Mouse (Mus musculus) hindbrain, embryonic 11.5 days (tissue): ENCODE measurements around the gene Ugt1a5. TPM values are rescaled to one million over a fixed set of nuclear protein-coding genes. Genes with fewer than 3 reads are reported as not detected.
"Not testable (repeated sequence)": the region's sequence is repeated elsewhere in the genome, so short reads cannot be mapped to it uniquely, and the experiment has no call there.

ENCODE experiments used
- ATAC-seq: fragments of 200-750 bp; cut with Nextera tagmentation; 2 replicates; pipeline ENCODE4 v1.8.0; 2017; ENCODE audit warnings: mild to moderate bottlenecking, moderate TSS enrichment, moderate library complexity; ENCODE audit not compliant: low FRiP score
- DNase-seq: peaks from one replicate; pipeline ENCODE4 v3.0.0-alpha.2; 2015; ENCODE audit warnings: low spot score
- H3K27ac ChIP-seq: fragments of 300-500 bp; sonication (generic); 2 replicates; pipeline ENCODE4 v1.5.1; 2014; ENCODE audit warnings: mild to moderate bottlenecking, low read depth, low read length
- H3K27me3 ChIP-seq: fragments of 300-500 bp; sonication (generic); 2 replicates; pipeline ENCODE4 v1.6.1; 2014; ENCODE audit warnings: mild to moderate bottlenecking, low read length, moderate library complexity, mixed read lengths; ENCODE audit not compliant: control insufficient read depth, insufficient read depth
- H3K36me3 ChIP-seq: fragments of 300-500 bp; sonication (generic); 2 replicates; pipeline ENCODE4 v1.6.1; 2014; ENCODE audit warnings: mild to moderate bottlenecking, low read length, moderate library complexity, mixed read lengths; ENCODE audit not compliant: control insufficient read depth, insufficient read depth
- H3K4me1 ChIP-seq: fragments of 300-500 bp; sonication (generic); replicated peaks from 2 replicates; pipeline ENCODE4 v1.6.1; 2014; ENCODE audit warnings: low read length, mixed read lengths; ENCODE audit not compliant: control insufficient read depth, insufficient read depth
- H3K4me2 ChIP-seq: fragments of 300-500 bp; sonication (generic); replicated peaks from 2 replicates; pipeline ENCODE4 v1.6.1; 2014; ENCODE audit warnings: mild to moderate bottlenecking, low read depth, low read length
- H3K4me3 ChIP-seq: fragments of 300-500 bp; sonication (generic); 2 replicates; pipeline ENCODE4 v1.5.1; 2014; ENCODE audit warnings: low read depth, low read length
- H3K9ac ChIP-seq: fragments of 300-500 bp; sonication (generic); 2 replicates; pipeline ENCODE4 v1.6.1; 2014; ENCODE audit warnings: low read depth, low read length
- H3K9me3 ChIP-seq: fragments of 300-500 bp; sonication (generic); 2 replicates; pipeline ENCODE4 v1.6.1; 2016; ENCODE audit warnings: low read length; ENCODE audit not compliant: control insufficient read depth
- WGBS: fragments of 180-500 bp; shearing (Covaris S2); extraction: QIAGEN DNeasy Blood & Tissue Kit; methylation state at CpG from one replicate; pipeline ENCODE4 v1.1.7; 2014; 5-methylcytosine and 5-hydroxymethylcytosine counted together
- polyA plus RNA-seq: library from polyadenylated mRNA; unstranded; fragments of >200 nt; fragmentation: Nextera tagmentation; extraction: Ambion mirVana; gene quantifications from 2 replicates; pipeline ENCODE4 v1.2.1, GENCODE M21; 2014

Ugt1a5 gene
- not detected in 2 replicates for polyA plus RNA-seq

GRCm38 (mm10) chr1:88165711-88166110, at the start of gene Ugt1a5:
TSS of gene Ugt1a5 (plus strand) at chr1:88166012.
- H3K36me3 ChIP-seq: no peaks in the 10 kb centered on the region
- no peak for DNase-seq
- H3K4me2 ChIP-seq: no peak within 1 kb of the TSS
- 78% methylated on average over 5 of the region's 5 CpGs for WGBS
- H3K9me3 ChIP-seq: no peaks in the 10 kb centered on the region
- no peak within 1 kb of the TSS for H3K27ac ChIP-seq
- no peak within 1 kb of the TSS for H3K4me3 ChIP-seq
- no peak within 1 kb of the TSS for H3K9ac ChIP-seq
- no peaks in the 10 kb centered on the region for H3K27me3 ChIP-seq
- no peak for ATAC-seq
- no peaks in the 10 kb centered on the region for H3K4me1 ChIP-seq

GRCm38 (mm10) chr1:88120550-88120949, 45.3 kb upstream of the Ugt1a5 start:
- not testable (repeated sequence) for H3K36me3 ChIP-seq, H3K4me2 ChIP-seq, H3K9me3 ChIP-seq, H3K4me3 ChIP-seq, H3K4me1 ChIP-seq, H3K27ac ChIP-seq, H3K9ac ChIP-seq, H3K27me3 ChIP-seq, DNase-seq, ATAC-seq
- WGBS: 10% methylated on average over 4 of the region's 4 CpGs

GRCm38 (mm10) chr1:88121521-88121920, 44.3 kb upstream of the Ugt1a5 start:
- not testable (repeated sequence) for H3K9me3 ChIP-seq, H3K4me3 ChIP-seq, H3K27me3 ChIP-seq, H3K36me3 ChIP-seq, H3K4me2 ChIP-seq, H3K27ac ChIP-seq, ATAC-seq, H3K9ac ChIP-seq, H3K4me1 ChIP-seq
- WGBS: no CpG with 5 or more reads among the region's 1 CpGs
- DNase-seq: peak; percentile 1

GRCm38 (mm10) chr1:88125827-88126360, 39.9 kb upstream of the Ugt1a5 start:
- not testable (repeated sequence) for H3K4me3 ChIP-seq, H3K9me3 ChIP-seq, H3K4me2 ChIP-seq, H3K27ac ChIP-seq, H3K4me1 ChIP-seq, ATAC-seq, H3K36me3 ChIP-seq, H3K27me3 ChIP-seq, DNase-seq, H3K9ac ChIP-seq
- WGBS: 81% methylated on average over 3 of the region's 4 CpGs

- ATAC-seq, DNase-seq, H3K9ac ChIP-seq, H3K4me2 ChIP-seq, H3K36me3 ChIP-seq, H3K4me1 ChIP-seq, H3K4me3 ChIP-seq, H3K9me3 ChIP-seq, H3K27me3 ChIP-seq, H3K27ac ChIP-seq: not testable (repeated sequence)
- WGBS: 84% methylated on average over 2 of the region's 2 CpGs
Measured at GRCm38 (mm10) chr1:88129091-88129490, 36.7 kb upstream of the Ugt1a5 start.

GRCm38 (mm10) chr1:88130223-88130622, 35.6 kb upstream of the Ugt1a5 start:
- H3K9me3 ChIP-seq, H3K4me1 ChIP-seq, H3K36me3 ChIP-seq, ATAC-seq, DNase-seq, H3K4me2 ChIP-seq, H3K27ac ChIP-seq, H3K9ac ChIP-seq, H3K4me3 ChIP-seq, H3K27me3 ChIP-seq: not testable (repeated sequence)
- 86% methylated on average over 1 of the region's 1 CpGs for WGBS

GRCm38 (mm10) chr1:88133908-88134456, 31.8 kb upstream of the Ugt1a5 start:
- 78% methylated on average over 3 of the region's 3 CpGs for WGBS
- DNase-seq (no peak), ATAC-seq (no peak)
- Histone ChIP-seq H3K36me3 (no peaks in the 10 kb centered on the region), H3K4me3 (no peak overlapping the region), H3K27me3 (no peaks in the 10 kb centered on the region), H3K4me2 (no peak overlapping the region), H3K27ac (no peak overlapping the region), H3K4me1 (no peaks in the 10 kb centered on the region), H3K9ac (no peak overlapping the region), H3K9me3 (no peaks in the 10 kb centered on the region)

- not testable (repeated sequence) for H3K4me1 ChIP-seq, H3K27ac ChIP-seq, H3K4me3 ChIP-seq, H3K4me2 ChIP-seq, H3K9me3 ChIP-seq, ATAC-seq, DNase-seq, H3K9ac ChIP-seq, H3K36me3 ChIP-seq, H3K27me3 ChIP-seq
- WGBS: 51% methylated on average over 4 of the region's 5 CpGs
Measured at GRCm38 (mm10) chr1:88134457-88135011, 31.3 kb upstream of the Ugt1a5 start, which contains the start of gene Ugt1a6a. TSS of gene Ugt1a6a (plus strand) at chr1:88134809.
